Mouse (Mus musculus) kidney, postnatal 10 days (tissue): ENCODE measurements around the gene Slc2a12.
A peak's percentile ranks its signal among the peaks of the same experiment; 100 is the strongest.

Experiments used
- DNase-seq: peaks from one replicate; pipeline ENCODE4 v3.0.0; 2021; ENCODE audit warnings: mixed read lengths

Gene Slc2a12

GRCm38 (mm10) chr10:22668509-22668908, 23.7 kb downstream of the Slc2a12 start:
- DNase-seq = no peak

GRCm38 (mm10) chr10:22674176-22674575, 29.4 kb downstream of the Slc2a12 start:
- no peak for DNase-seq

GRCm38 (mm10) chr10:22675848-22676630, 31.2 kb downstream of the Slc2a12 start:
- no peak for DNase-seq

DNA sequence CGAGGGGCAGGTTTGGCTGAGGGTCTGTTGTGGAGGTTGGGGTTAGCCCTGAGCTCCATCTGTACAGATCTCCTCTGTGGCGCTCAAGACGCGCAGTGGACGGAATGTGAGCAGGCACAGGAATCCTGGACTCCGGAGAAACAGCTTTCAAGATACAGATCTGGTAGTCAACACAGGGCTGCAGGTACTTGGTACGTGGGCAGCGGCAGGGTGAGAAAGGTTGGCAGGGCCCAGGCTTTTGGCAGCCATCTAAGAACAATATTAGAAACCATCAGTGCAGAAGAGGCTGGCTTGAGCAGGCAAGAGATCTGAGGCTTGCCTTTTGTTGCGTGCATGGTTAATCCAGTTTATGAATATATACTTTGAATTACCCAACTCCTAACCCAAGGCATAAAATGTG, 51.4 kb downstream of the Slc2a12 start:
- DNase-seq = no peak

- DNase-seq = no peak
Measured at GRCm38 (mm10) chr10:22696864-22697263, 52.1 kb downstream of the Slc2a12 start.

DNA sequence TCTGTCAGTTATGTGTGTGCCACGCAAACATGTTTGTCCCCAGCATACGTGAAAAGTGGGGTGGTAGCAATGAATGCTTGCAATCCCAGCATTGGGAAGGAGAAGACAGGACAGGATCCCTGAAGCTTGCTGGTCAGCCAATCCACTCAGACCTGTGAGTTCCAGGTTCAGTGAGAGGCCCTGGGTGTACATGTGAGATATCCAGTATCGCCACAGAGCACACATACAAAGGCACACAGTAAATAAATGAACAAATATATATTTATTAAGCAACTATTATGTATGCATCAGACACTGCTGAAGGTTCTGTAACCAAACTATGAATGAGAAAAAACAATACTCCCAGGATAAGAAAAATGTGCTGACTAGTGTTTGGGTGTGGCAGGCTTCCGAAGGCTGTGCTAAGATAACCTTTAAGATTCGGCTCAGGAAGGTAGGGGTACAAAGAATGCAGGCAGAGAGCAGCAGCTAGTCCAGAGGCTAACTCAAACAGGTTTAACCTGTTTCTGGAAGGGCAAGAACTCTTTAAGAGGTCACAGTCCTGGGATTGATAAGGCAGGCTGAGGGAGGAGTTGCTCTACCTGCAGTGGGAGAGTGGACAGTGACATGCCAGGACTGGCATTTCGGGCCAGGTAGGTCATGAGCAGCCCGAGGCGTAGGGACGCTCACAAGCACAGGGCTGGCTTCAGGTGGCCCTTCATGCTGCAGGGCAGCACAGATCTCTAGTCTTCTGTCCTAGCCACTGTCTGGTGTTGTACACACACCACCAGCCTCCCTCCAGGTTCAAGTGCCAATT, 53.5 kb downstream of the Slc2a12 start:
- no peak for DNase-seq

DNA sequence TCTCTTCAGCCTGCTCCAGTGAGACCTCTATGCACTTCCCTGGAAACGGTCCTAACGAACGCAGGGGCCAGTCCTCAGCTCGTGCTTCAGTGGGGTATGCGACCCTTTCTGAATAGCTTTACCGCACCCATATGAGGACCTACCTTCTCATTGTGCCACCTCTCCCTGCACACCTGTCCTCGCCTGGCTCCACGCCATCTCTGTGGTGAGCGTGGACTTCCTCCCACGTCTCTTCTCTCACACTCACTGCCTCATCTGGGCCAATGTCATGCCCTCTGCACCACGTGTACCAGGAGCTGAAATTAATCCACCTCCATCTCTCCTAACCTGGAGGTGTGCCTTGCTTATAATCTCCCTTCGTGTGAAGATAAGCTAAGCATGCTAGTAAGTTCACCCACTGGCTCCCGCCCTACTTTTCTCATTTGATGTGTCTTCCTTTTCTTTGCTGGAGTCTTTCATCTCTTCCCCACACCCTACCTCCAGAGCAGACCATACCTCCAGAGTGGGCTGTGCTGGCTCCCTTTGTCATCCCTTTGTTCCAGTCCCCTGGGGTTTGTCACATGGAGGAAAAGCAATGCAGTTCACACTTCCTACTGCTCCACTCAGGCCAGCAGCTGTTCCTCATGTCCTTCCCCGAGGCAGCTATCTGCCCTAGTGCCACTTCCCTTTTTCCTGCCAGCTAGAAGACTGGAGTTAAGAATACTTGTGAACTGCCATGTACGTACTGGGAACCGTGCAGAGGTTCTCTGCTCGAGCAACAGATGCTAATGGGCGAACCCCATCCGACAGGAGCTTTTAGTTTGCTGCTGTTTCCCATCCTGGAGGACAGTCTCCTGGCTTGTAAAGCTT, 54.9 kb downstream of the Slc2a12 start:
- DNase-seq = no peak

- DNase-seq = no peak
Measured at GRCm38 (mm10) chr10:22700773-22701172, 56.0 kb downstream of the Slc2a12 start.

GRCm38 (mm10) chr10:22701485-22702315, 56.9 kb downstream of the Slc2a12 start:
- DNase-seq = no peak

DNA sequence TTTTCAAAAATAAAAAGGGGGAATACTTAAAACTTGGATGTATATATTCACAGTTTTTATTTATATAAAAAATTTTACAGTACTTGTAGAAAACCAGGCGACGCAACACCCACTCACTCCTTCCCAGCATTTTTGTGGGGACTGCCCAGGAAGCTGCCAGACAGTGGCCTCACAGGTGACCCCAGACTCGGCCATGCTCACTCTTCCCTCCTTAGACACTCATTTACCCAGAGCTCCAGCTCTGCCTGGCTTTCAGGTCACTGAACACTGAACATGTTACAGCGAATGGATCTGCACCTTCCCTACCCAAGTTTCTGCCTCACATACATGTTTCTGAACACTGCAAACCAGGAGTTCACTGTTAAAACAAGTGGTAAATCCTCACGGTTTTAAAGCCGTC, 59.0 kb downstream of the Slc2a12 start:
- DNase-seq = no peak

- DNase-seq = no peak
Measured at GRCm38 (mm10) chr10:22708190-22708843, 63.5 kb downstream of the Slc2a12 start.

GRCm38 (mm10) chr10:22710173-22710777, 65.5 kb downstream of the Slc2a12 start:
- no peak for DNase-seq

DNA sequence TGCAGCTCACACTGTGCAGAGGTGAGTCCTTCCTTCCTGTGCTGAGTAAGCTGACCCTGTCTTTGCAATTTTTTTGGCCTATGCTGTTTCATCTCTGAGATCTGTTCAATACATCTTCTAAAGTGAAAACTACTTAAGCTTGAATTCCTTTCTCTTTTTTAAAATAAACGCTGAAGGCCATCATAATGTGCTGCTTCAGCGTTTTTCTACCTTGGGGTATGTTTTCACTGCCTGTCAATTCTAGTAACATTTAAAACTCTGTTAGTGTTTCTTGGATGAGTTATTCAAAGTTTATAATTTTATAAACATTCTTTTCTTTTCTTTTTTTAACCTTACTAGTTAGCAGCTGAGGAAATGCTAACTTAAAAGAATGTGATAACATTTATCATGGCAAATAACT, 68.1 kb downstream of the Slc2a12 start:
- DNase-seq = no peak

- peak; percentile 74 for DNase-seq
Measured at GRCm38 (mm10) chr10:22714520-22714919, 69.7 kb downstream of the Slc2a12 start.

DNA sequence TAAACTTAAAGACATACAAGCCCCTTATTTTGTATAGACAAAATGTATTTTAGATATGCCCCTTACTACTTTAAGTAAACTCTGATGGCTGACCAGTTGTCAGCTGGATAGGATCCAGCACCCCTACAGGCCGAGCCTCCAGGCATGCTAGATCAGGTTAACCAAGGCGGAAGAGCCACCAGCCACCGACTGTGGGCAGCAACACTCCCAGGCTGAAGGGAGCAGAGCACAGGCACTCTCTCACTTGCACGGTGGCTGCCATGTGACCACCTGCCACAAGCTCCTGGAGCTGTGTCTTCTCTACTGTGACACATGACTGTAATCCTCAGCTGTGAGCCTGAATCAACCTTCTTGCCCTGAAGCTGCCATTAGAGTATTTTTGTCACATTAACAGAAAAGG, 73.7 kb downstream of the Slc2a12 start:
- no peak for DNase-seq

DNA sequence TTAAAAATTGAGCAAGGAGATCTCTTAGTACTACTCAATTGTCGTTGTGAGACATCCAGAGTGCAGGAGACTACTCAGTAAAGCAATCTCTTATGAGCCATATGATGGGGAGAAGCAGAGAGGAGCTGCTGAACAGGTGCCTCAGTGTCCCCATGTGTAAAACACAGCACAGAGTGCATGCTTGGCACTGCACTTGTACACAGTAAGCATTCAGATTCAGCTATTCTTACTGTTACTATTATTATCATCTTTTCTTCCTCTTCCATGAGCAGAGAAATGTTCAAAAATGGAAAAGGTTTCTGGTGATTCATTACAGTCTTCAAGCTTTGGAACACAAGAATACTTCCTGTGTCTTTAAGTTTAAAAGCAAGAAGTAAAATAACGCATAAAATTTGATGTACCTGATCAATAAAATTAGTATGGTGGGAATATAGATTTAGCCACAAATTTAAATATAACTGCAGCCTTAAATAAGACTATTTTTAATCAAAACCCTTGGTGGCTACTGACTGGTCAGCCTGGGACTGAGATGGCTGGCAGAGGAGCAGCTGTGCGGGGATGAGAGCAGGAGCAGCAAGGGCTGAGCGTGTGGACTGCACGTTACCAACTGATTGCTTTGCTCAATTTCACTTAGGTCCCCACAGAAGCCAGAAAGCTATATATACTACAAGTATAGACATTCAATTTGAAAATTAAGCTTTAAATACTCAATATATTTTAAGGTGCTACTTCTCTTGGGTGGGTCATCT, 76.1 kb downstream of the Slc2a12 start:
- DNase-seq = no peak

DNA sequence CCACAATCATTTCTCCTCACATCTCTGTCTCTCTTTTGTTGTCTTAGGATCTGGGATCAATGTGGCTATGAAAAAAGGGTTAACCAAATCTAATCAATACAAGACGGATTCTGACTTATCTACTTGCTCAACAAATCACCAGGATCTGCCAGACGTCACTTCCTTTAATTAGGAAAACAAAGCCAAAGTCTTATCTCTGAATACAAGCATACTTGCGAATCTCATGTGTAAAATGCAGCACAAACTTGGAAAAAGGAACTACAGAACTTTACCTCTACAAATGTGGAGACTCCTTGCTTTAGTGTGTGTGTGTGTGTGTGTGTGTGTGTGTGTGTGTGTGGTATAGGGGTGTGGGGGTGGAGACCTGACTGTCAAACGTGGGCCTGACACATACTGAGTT, 80.4 kb downstream of the Slc2a12 start:
- DNase-seq = no peak

DNA sequence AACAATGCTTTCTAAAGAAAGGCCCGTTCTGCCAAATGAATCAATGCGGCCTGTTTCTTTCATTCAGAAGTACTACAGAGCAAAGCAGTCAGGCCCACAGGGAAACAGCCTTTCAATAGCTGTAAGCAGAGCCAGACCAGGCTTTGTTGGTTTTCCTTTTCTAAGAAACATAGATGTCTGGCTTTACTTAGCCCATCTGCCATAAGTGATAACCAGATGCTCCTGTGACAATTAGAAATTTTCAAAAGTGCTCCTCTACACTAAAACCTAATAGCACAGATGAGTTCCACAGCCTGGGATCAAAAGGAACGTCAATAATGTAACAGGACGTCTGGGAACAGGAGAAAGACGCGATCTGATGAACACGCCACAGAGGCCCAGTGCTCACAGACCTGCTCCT, 81.5 kb downstream of the Slc2a12 start:
- no peak for DNase-seq

GRCm38 (mm10) chr10:22728257-22728656, 83.4 kb downstream of the Slc2a12 start:
- DNase-seq = no peak

GRCm38 (mm10) chr10:22730266-22730991, 85.6 kb downstream of the Slc2a12 start:
- peak; percentile 17 for DNase-seq
